Mouse (Mus musculus) lung, embryonic 16.5 days (tissue): ENCODE data around the gene Nek6. TPM values are rescaled to one million over a fixed set of nuclear protein-coding genes. Genes with fewer than 3 reads are reported as not detected.
A peak's percentile ranks its signal among the peaks of the same experiment; 100 is the strongest.

Source experiments
- ATAC-seq: fragments of 200-750 bp; cut with Nextera tagmentation; 2 replicates; pipeline ENCODE4 v1.8.0; 2017; ENCODE audit warnings: low read depth, mild to moderate bottlenecking, moderate library complexity
- H3K27ac ChIP-seq: fragments of 300-500 bp; sonication (generic); 2 replicates; pipeline ENCODE4 v1.5.1; 2014; ENCODE audit warnings: mild to moderate bottlenecking, control low read depth, low read length
- H3K27me3 ChIP-seq: fragments of 300-500 bp; sonication (generic); 2 replicates; pipeline ENCODE4 v1.6.1; 2014; ENCODE audit warnings: low read depth, low read length, mixed read lengths; ENCODE audit not compliant: control insufficient read depth, insufficient read depth
- H3K36me3 ChIP-seq: fragments of 300-500 bp; sonication (generic); 2 replicates; pipeline ENCODE4 v1.6.1; 2014; ENCODE audit warnings: low read length; ENCODE audit not compliant: control insufficient read depth, insufficient read depth
- H3K4me1 ChIP-seq: fragments of 300-500 bp; sonication (generic); replicated peaks from 2 replicates; pipeline ENCODE4 v1.6.1; 2014; ENCODE audit warnings: low read length, mixed read lengths; ENCODE audit not compliant: control insufficient read depth, insufficient read depth
- H3K4me2 ChIP-seq: fragments of 300-500 bp; sonication (generic); 2 replicates; pipeline ENCODE4 v1.6.1; 2014; ENCODE audit warnings: low read depth, low read length, control low read depth
- H3K4me3 ChIP-seq: fragments of 300-500 bp; sonication (generic); 2 replicates; pipeline ENCODE4 v1.5.1; 2014; ENCODE audit warnings: mild to moderate bottlenecking, low read length, control low read depth
- H3K9ac ChIP-seq: fragments of 300-500 bp; sonication (generic); 2 replicates; pipeline ENCODE4 v1.6.1; 2014; ENCODE audit warnings: low read length, control low read depth
- H3K9me3 ChIP-seq: fragments of 300-500 bp; sonication (generic); 2 replicates; pipeline ENCODE4 v1.6.1; 2016; ENCODE audit warnings: low read length; ENCODE audit not compliant: control insufficient read depth
- WGBS: fragments of 180-500 bp; shearing (Covaris S2); extraction: QIAGEN DNeasy Blood & Tissue Kit; methylation state at CpG from one replicate; pipeline ENCODE4 v1.1.7; 2014; 5-methylcytosine and 5-hydroxymethylcytosine counted together
- polyA plus RNA-seq: library from polyadenylated mRNA; unstranded; fragments of >200 nt; fragmentation: Nextera tagmentation; extraction: Ambion mirVana; gene quantifications from 2 replicates; pipeline ENCODE4 v1.2.1, GENCODE M21; 2015

Nek6 gene
- 117 and 122 TPM in 2 replicates for polyA plus RNA-seq

- H3K9me3 ChIP-seq, result no peaks in the 10 kb centered on the region
- H3K36me3 ChIP-seq, result no peaks in the 10 kb centered on the region
- no peaks in the 10 kb centered on the region for H3K27me3 ChIP-seq
- WGBS, result under 1% methylated on average over 70 of the region's 90 CpGs
- peak within 1 kb of the TSS; percentile 64 for H3K4me2 ChIP-seq
- H3K9ac ChIP-seq, result peak within 1 kb of the TSS; percentile 90
- peaks cover 28% of the 10 kb centered on the region for H3K4me1 ChIP-seq
- H3K4me3 ChIP-seq, result peak within 1 kb of the TSS; percentile 80
- H3K27ac ChIP-seq, result peak within 1 kb of the TSS; percentile 87
- ATAC-seq, result peak; percentile 84
Measured at GRCm38 (mm10) chr2:38511487-38512307, at the start of gene Nek6. Nek6 (plus strand) TSS chr2:38511643.

- peaks cover 18% of the 10 kb centered on the region for H3K4me1 ChIP-seq
- no peak overlapping the region for H3K9ac ChIP-seq
- no peaks in the 10 kb centered on the region for H3K9me3 ChIP-seq
- no peak overlapping the region for H3K4me2 ChIP-seq
- no peak for ATAC-seq
- H3K27ac ChIP-seq, result no peak overlapping the region
- H3K27me3 ChIP-seq, result no peaks in the 10 kb centered on the region
- H3K4me3 ChIP-seq, result no peak overlapping the region
- H3K36me3 ChIP-seq, result no peaks in the 10 kb centered on the region
- WGBS, result 54% methylated on average over 3 of the region's 3 CpGs
Measured at GRCm38 (mm10) chr2:38462323-38462722, 49.1 kb upstream of the Nek6 start.

DNA sequence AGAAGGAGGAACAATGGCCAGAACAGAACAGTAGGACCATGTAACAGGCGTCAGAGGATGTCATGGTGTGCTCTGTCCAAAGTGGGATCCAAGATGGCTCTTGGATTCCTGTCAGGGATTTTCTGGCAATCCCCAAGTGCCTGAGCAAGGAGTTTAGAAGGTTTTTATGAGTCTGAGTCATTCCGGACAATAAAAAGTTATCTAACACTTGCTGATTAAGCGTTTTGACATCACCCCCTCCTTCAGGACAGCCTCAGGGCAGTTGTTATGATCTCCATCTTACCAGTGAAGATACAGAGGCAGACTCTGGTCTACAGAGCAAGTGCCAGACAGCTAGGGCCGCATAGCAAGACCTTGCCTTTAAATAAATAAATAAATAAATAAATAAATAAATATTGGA lies 42.6 kb upstream of the Nek6 start:
- Histone ChIP-seq H3K9me3 (no peaks in the 10 kb centered on the region), H3K27ac (no peak overlapping the region), H3K27me3 (no peaks in the 10 kb centered on the region), H3K36me3 (no peaks in the 10 kb centered on the region), H3K4me2 (no peak overlapping the region), H3K4me3 (no peak overlapping the region), H3K4me1 (no peaks in the 10 kb centered on the region), H3K9ac (no peak overlapping the region)
- WGBS, result 68% methylated on average over 4 of the region's 4 CpGs
- ATAC-seq, result no peak

DNA sequence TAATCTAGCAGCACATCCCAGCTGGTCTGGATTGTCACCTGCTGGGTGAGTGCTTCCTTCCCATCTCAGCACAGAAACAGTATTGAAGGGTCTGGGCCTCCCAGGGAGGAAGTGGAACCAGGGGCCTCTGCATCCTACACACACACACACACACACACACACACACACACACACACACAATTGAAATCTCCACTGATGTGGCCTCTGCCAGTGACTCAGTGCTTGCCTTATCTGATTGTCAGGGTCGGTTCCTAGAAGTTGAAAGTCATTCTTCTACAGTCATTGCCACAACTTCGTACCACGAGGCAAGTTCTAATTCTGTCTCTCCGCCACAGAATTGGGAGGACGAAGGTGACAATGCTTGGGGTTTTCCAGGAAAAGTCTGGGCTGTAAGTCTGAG lies 39.7 kb upstream of the Nek6 start:
- Histone ChIP-seq H3K9me3 (no peaks in the 10 kb centered on the region), H3K9ac (no peak overlapping the region), H3K4me3 (no peak overlapping the region), H3K4me1 (no peaks in the 10 kb centered on the region), H3K4me2 (no peak overlapping the region), H3K27me3 (no peaks in the 10 kb centered on the region), H3K27ac (no peak overlapping the region), H3K36me3 (no peaks in the 10 kb centered on the region)
- no peak for ATAC-seq
- WGBS, result 65% methylated on average over 5 of the region's 5 CpGs

GRCm38 (mm10) chr2:38472829-38473228 lies 38.6 kb upstream of the Nek6 start:
- Histone ChIP-seq H3K9me3 (no peaks in the 10 kb centered on the region), H3K27ac (no peak overlapping the region), H3K4me1 (no peaks in the 10 kb centered on the region), H3K4me2 (no peak overlapping the region), H3K27me3 (no peaks in the 10 kb centered on the region), H3K36me3 (no peaks in the 10 kb centered on the region), H3K9ac (no peak overlapping the region), H3K4me3 (no peak overlapping the region)
- no peak for ATAC-seq

- Histone ChIP-seq H3K36me3 (no peaks in the 10 kb centered on the region), H3K4me3 (no peak overlapping the region), H3K27ac (no peak overlapping the region), H3K4me2 (no peak overlapping the region), H3K4me1 (no peaks in the 10 kb centered on the region), H3K27me3 (no peaks in the 10 kb centered on the region), H3K9ac (no peak overlapping the region), H3K9me3 (no peaks in the 10 kb centered on the region)
- WGBS, result 82% methylated on average over 9 of the region's 9 CpGs
- no peak for ATAC-seq
Measured at GRCm38 (mm10) chr2:38476871-38477496, 34.5 kb upstream of the Nek6 start.

DNA sequence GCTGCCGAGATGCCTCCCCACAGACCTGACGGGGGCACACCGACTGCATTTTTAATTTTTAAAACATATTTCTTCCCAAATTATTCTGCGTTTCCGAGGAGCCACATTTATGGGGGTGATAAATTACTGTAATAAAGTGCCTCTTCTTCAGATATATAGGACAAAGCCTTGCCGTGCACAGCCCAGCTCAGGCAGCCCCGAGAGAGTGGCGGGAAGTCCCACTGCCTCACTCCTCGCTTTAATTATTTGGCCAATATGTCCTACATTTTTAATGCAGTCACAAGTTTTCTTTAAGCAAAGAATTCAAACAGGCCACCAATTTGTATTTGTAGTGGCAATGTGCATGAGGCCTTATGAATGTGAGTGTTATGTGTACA lies 34.0 kb upstream of the Nek6 start:
- Histone ChIP-seq H3K27ac (no peak overlapping the region), H3K27me3 (no peaks in the 10 kb centered on the region), H3K36me3 (no peaks in the 10 kb centered on the region), H3K4me3 (no peak overlapping the region), H3K9me3 (0 out of 2 replicates have a peak, but pooled peaks cover 4% of the 10 kb centered on the region), H3K9ac (no peak overlapping the region), H3K4me1 (no peaks in the 10 kb centered on the region), H3K4me2 (no peak overlapping the region)
- ATAC-seq, result no peak
- 86% methylated on average over 9 of the region's 9 CpGs for WGBS

DNA sequence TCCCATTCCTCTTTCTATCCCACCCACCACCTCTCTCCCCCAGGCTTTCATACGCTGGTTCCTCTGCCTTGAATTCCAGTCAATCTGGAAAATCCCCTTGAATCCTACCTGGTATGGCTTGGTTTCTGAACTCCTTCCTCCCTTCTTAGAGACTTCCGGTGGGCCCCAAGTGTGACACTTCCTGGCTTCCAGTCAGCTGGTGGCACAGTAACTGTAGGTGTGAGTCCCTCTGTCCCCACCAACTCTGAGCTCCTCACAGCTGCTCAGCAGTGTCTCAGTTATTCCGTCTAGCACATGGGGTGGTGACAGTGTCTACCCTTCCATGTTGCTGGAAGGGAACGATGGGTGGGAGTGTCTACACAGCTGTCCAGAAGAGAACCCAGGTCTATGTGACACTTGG lies 32.8 kb upstream of the Nek6 start:
- no peaks in the 10 kb centered on the region for H3K36me3 ChIP-seq
- ATAC-seq, result no peak
- 86% methylated on average over 4 of the region's 4 CpGs for WGBS

DNA sequence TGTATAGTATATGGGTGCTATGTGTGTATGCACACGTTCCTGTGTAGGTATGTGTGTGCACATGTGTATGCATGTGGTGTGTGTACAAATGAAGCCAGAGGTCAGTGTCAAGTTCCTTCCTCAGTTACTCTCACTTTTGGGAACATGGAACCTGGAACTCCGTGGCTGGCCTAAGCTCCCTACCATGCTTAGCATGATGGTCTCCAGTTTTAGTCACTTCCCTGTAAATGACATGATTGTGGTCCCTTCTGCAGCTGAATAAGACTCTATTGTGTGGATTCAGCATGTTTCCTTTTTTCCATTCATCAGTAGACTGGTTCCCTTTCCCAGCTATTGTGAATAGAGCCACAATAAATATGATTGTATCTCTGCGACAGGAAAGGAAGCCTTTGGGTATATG lies 31.9 kb upstream of the Nek6 start:
- no peaks in the 10 kb centered on the region for H3K36me3 ChIP-seq
- H3K27me3 ChIP-seq, result no peaks in the 10 kb centered on the region
- H3K4me1 ChIP-seq, result peaks cover 7% of the 10 kb centered on the region; the same call in 1 of the 2 replicates
- H3K9me3 ChIP-seq, result 0 out of 2 replicates have a peak, but pooled peaks cover 4% of the 10 kb centered on the region
- WGBS, result 68% methylated on average over 3 of the region's 3 CpGs
- no peak for ATAC-seq
- no peak overlapping the region for H3K4me3 ChIP-seq
- H3K4me2 ChIP-seq, result no peak overlapping the region
- no peak overlapping the region for H3K27ac ChIP-seq
- no peak overlapping the region for H3K9ac ChIP-seq

More for the DNA sequence above, 32.8 kb upstream of the Nek6 start:
- no peak overlapping the region for H3K4me3 ChIP-seq
- H3K4me1 ChIP-seq, result no peaks in the 10 kb centered on the region
- no peaks in the 10 kb centered on the region for H3K27me3 ChIP-seq
- H3K9ac ChIP-seq, result no peak overlapping the region
- no peak overlapping the region for H3K4me2 ChIP-seq
- H3K9me3 ChIP-seq, result 0 out of 2 replicates have a peak, but pooled peaks cover 4% of the 10 kb centered on the region
- H3K27ac ChIP-seq, result no peak overlapping the region
